Comparison of ENCODE assay signal across 29 mouse cellular contexts in genomic region chr5:64478143-64478542, GRCm38 (mm10).
DNase-seq lines count a peak whose midpoint lies in the region; ATAC-seq and TF ChIP-seq lines count a peak whose summit lies in the region.
"Had no signal": no experiment of that assay in that cellular context is flagged by ENCODE, and none has a peak within 500 bp of the region (broad histone marks: within the 10 kb centered on the region; RNA-seq: fewer than 3 reads in every experiment).

No protein-coding gene starts in this region.

- H3K9ac ChIP-seq in hindbrain, embryonic 14.5 days = no peak overlapping the region
- H3K9ac ChIP-seq: forebrain, embryonic 13.5 days; hindbrain, embryonic 13.5 days; limb, embryonic 12.5 days; lung, embryonic 15.5 days; neural tube, embryonic 12.5 days had no signal

- H3K27me3 ChIP-seq in hindbrain, embryonic 10.5 days (ENCODE audit: insufficient read depth, poor library complexity, severe bottlenecking) = no peaks in the 10 kb centered on the region; the same call in 1 of the 2 replicates
- H3K27me3 ChIP-seq in hindbrain, embryonic 14.5 days (ENCODE audit: control insufficient read depth, insufficient read depth, low read length) = no peaks in the 10 kb centered on the region
- no peaks in the 10 kb centered on the region for H3K27me3 ChIP-seq in E14TG2a.4 (ENCODE audit: insufficient read depth, low read length)
- H3K27me3 ChIP-seq: forebrain, embryonic 13.5 days; limb, embryonic 12.5 days; lung, embryonic 15.5 days had no signal

- TF ChIP-seq CTCF in layer of hippocampus, adult 2 months (conservative IDR thresholded peaks at IDR 0.05) = no peak
- no peak for TF ChIP-seq CTCF in E14TG2a.4 (conservative IDR thresholded peaks at IDR 0.05; ENCODE audit: low read length)

- DNase-seq in hindbrain, embryonic 10.5 days (ENCODE audit: low spot score) = no peak
- DNase-seq in hindbrain, embryonic 14.5 days (ENCODE audit: low spot score) = no peak
- DNase-seq in layer of hippocampus, adult 2 months (ENCODE audit: low spot score in 2 of 2) = no peak
- DNase-seq in layer of hippocampus, postnatal 14 days (ENCODE audit: low spot score in 2 of 2) = no peak
- DNase-seq in ZHBTc4 (ENCODE audit: low read depth, low spot score) = peak; percentile 35
- DNase-seq in thymus, postnatal 10 days (ENCODE audit: low spot score in 2 of 2) = no peak
- DNase-seq: adrenal gland, postnatal 25 days; cerebellum, adult 11-12 months; cerebellum, adult 9-11 months; gastrocnemius, postnatal 25 days; heart, adult 18-20 months; heart, postnatal 36 days; kidney, adult 11 months; kidney, postnatal 4 days; right cerebral cortex, adult 18-20 months; spleen, adult 18-20 months; thymus, adult 2 months had no signal

- no peaks in the 10 kb centered on the region for H3K36me3 ChIP-seq in hindbrain, embryonic 10.5 days
- H3K36me3 ChIP-seq in hindbrain, embryonic 14.5 days (replicated peaks; ENCODE audit: control insufficient read depth, insufficient read depth) = no peaks in the 10 kb centered on the region
- H3K36me3 ChIP-seq in E14TG2a.4 (ENCODE audit: insufficient read depth, low read length) = no peaks in the 10 kb centered on the region
- H3K36me3 ChIP-seq: G1E; hindbrain, embryonic 13.5 days; limb, embryonic 12.5 days; lung, embryonic 15.5 days; neural tube, embryonic 12.5 days had no signal

- H3K4me2 ChIP-seq in hindbrain, embryonic 14.5 days (replicated peaks) = no peak overlapping the region
- H3K4me2 ChIP-seq: forebrain, embryonic 13.5 days; heart, embryonic 11.5 days; hindbrain, embryonic 13.5 days; limb, embryonic 12.5 days; liver, embryonic 11.5 days; lung, embryonic 15.5 days; midbrain, embryonic 11.5 days; neural tube, embryonic 12.5 days had no signal

- ATAC-seq in hindbrain, embryonic 14.5 days (ENCODE audit: low FRiP score) = no peak
- ATAC-seq: forebrain, embryonic 13.5 days had no signal

- H3K4me1 ChIP-seq in hindbrain, embryonic 10.5 days (replicated peaks) = peaks cover 29% of the 10 kb centered on the region
- peaks cover 8% of the 10 kb centered on the region; the same call in 1 of the 2 replicates for H3K4me1 ChIP-seq in hindbrain, embryonic 14.5 days (replicated peaks; ENCODE audit: control insufficient read depth, insufficient read depth, low read length)
- H3K4me1 ChIP-seq in E14TG2a.4 (replicated peaks; ENCODE audit: low read depth, low read length) = peaks cover 23% of the 10 kb centered on the region
- H3K4me1 ChIP-seq: limb, embryonic 12.5 days had no signal

- H3K4me3 ChIP-seq in hindbrain, embryonic 10.5 days = no peak overlapping the region
- no peak overlapping the region for H3K4me3 ChIP-seq in hindbrain, embryonic 14.5 days (replicated peaks; ENCODE audit: low read length)
- H3K4me3 ChIP-seq in layer of hippocampus, adult 2 months = peak overlapping the region; percentile 32
- H3K4me3 ChIP-seq in E14TG2a.4 (replicated peaks; ENCODE audit: low read length) = 0 out of 2 replicates have a peak overlapping the region, but pooled peaks have one; percentile 2
- H3K4me3 ChIP-seq: erythroblast, embryonic 14.5 days; forebrain, embryonic 13.5 days; hindbrain, embryonic 13.5 days; limb, embryonic 12.5 days; lung, embryonic 15.5 days; myocyte; neural tube, embryonic 12.5 days had no signal

- 79% methylated on average over 13 of the region's 13 CpGs for WGBS in hindbrain, embryonic 10.5 days
- WGBS in hindbrain, embryonic 14.5 days = 82% methylated on average over 13 of the region's 13 CpGs

- peak overlapping the region; percentile 29; the same call in 1 of the 2 replicates for H3K27ac ChIP-seq in hindbrain, embryonic 10.5 days
- H3K27ac ChIP-seq in hindbrain, embryonic 14.5 days = no peak overlapping the region
- H3K27ac ChIP-seq in layer of hippocampus, adult 2 months = peak overlapping the region; percentile 70; the same call in 1 of the 2 replicates
- H3K27ac ChIP-seq: hindbrain, embryonic 13.5 days; limb, embryonic 12.5 days; lung, embryonic 15.5 days; neural tube, embryonic 12.5 days had no signal

- H3K9me3 ChIP-seq in hindbrain, embryonic 10.5 days = no peaks in the 10 kb centered on the region
- no peaks in the 10 kb centered on the region for H3K9me3 ChIP-seq in hindbrain, embryonic 14.5 days (ENCODE audit: control insufficient read depth, low read length)
- peaks cover 4% of the 10 kb centered on the region; the same call in 1 of the 2 replicates for H3K9me3 ChIP-seq in E14TG2a.4 (ENCODE audit: low read length)
- H3K9me3 ChIP-seq: G1E; hindbrain, embryonic 13.5 days; limb, embryonic 12.5 days; lung, embryonic 15.5 days; neural tube, embryonic 12.5 days had no signal

Comparison
In these comparisons a context has a peak if more than half of its experiments do, and no peak if none do; other contexts are left out.
1. H3K4me3 ChIP-seq: peak in layer of hippocampus, adult 2 months (single experiment) and E14TG2a.4 (single experiment); none in hindbrain, embryonic 10.5 days (single experiment) and hindbrain, embryonic 14.5 days (single experiment).